Mouse (Mus musculus): ENCODE measurements around the gene Ntm. TPM values are rescaled to one million over a fixed set of nuclear protein-coding genes. Genes with fewer than 3 reads are reported as not detected.

Gene Ntm
- total RNA-seq, 2 experiments from 2014 or later, result 132 to 134 TPM

DNA sequence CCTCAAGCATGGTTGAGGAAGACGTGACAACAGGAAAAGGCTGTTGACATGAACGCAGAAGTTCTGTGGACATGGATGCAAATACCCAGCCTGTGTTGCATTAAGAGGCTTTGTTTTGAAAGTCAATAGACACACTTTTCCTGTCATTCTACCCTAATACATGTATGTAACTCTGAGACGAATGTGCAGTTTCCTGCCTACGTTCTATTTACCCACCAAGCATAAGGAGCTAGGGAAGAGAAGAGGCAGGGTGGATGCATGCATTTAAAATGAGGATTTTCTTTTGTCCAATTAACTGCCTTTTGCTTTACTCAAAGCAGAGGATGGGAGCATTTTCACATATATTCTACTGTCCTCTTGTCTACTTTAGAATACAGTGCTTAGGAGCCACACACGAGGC is 858.5 kb downstream of the Ntm start:
- DNase-seq (ENCODE audit: extremely low spot score in 1 of 2, low spot score in 1 of 2), result no peak

DNA sequence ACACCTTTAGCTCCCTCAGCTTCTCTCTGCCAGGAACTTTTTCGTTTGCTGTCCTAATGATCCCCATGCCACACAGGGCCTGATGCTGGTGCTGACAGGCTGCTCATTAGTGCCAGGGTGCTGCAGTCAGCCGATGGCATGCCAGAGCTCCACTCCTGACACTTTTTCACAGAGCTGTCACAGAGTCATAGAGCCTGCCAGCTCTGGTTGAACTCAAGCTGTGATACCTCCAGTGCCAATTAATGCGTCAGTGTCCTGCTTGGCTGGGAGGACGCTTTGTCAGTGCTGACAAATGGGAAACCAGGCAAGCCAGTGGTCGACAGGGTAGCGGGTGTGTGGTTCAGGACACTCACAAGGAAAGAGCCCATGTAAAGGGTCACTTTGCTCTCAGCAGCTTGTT is 858.9 kb downstream of the Ntm start:
- DNase-seq (ENCODE audit: extremely low spot score in 1 of 2, low spot score in 1 of 2), result peak in 1 of 2 experiments; percentile 13

DNA sequence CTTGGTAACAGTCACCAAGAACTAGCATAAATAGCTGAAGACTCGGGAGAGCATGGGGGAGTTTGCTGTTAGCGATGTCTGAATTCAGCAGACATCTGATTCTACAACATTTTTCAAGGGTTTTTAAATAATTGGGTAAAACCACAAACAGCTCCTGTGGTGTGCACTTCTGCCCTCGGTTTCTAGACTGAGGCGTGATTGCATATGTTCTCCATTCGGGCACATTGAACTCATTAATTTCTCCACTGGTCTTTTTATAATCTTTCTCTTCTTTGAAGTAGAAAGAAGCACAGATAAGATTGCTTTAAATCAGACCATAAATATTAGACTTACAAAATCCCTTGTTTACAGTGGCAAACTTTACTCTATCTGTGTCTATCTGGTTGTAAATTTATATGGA is 862.3 kb downstream of the Ntm start:
- no peak for DNase-seq (ENCODE audit: extremely low spot score in 1 of 2, low spot score in 1 of 2)

DNA sequence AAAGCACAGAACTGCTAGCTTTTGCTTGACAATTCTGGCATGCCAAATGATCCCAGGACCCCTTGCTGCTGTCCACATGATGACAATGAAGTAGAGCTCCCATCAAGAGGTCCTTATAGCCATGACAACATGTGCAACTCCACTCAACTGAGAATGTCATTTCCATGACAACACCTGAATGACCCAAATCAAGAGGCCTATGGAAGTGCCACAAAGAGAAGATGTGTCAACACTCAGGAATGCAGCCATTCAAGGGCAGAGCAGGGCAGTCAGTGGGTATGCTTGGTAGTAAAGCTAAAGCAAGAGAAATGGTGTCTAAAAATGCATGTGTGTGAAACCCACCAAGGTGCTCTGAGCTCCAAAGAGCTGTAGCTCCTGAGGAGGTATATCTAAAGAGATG is 870.5 kb downstream of the Ntm start:
- no peak for DNase-seq (ENCODE audit: extremely low spot score in 1 of 2, low spot score in 1 of 2)

DNA sequence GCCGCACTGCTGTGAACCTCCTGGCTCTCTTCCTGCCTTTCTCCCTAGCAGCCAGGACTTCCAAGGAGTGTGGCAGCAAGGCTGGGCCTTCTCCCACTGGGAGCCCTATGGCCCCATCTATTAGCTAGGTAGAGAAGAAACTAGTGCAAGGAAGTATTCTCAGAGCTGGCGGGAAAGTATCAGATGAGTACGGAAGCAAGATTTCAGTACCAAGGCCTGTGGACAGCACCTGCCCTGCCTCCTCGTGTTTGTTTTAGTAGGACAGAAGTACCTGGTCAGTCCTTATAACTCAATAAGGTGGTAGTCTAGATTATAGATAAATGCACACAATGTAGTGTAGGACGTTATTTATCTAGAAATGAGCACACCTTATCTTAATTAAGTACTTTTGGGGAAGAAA is 874.3 kb downstream of the Ntm start:
- DNase-seq (ENCODE audit: extremely low spot score in 1 of 2, low spot score in 1 of 2), result no peak

DNA sequence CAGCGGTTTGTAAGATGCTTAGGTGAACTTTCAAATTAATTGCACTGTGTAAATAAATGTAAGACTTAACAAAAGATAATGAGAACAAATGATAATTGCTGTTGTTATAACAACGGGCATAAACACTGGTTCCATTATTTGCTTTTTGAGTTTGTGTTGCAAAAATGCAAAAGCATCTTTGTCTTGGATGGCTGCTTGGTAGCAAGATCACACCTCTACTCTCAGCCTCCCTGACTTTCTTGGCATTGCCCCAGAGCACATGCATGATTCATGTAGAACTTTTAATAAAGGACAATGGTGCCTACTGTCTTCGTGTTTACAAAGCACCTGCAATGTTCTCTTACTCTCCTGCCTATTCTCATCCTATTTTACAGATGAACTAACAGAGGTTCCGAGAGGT is 875.3 kb downstream of the Ntm start:
- no peak for DNase-seq (ENCODE audit: extremely low spot score in 1 of 2, low spot score in 1 of 2)

DNA sequence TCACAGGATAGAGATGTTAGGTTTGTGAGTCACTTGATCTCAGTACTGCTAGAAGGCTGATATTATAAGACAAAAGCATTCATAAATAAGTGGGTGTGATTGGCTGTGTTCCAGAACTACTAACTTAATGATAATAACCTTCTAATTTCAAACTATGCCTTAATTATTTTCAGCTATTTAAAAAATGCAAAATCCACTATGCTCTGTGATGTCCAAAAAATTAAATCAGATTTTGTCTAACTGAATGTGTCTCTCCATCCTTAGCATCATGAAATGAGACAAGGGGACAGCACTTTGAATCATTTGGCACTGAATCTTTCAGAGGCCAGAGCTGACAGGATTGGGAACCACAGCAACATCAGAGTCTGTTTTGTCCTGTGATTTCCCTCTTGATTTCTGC is 875.8 kb downstream of the Ntm start:
- no peak for DNase-seq (ENCODE audit: extremely low spot score in 1 of 2, low spot score in 1 of 2)

DNA sequence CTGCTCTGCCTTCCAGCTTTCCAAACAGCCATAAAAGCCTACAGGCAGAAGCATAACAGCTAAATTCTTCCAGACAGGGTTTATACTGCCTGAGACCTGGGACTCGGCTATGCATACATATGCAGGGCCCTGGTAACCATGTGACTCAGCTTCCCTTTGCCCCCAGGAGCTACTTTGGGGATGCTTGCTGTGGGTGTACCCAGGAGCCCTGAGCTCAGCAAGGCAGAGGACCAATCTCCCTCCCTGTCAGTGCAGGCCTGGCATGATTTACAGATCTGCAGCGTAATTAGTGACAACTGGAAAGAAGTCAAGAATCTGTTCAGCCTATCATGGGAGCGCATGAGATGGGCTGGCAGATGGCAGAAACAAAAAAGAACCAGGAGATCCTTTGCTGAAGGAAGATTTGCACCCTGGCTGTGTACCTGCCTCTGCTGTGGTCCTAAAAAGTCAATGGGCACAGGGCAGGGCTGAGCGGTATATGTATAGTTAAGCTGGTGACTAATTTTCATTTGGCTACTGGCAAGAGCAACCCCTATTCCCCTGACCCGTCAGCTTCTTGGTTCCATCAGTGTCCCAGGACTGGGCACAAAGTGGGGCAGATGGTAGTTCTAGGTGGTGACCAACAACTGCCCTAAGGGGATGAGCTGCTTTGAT is 886.9 kb downstream of the Ntm start:
- DNase-seq (ENCODE audit: extremely low spot score in 1 of 2, low spot score in 1 of 2), result peak in 1 of 2 experiments; percentile 43

DNA sequence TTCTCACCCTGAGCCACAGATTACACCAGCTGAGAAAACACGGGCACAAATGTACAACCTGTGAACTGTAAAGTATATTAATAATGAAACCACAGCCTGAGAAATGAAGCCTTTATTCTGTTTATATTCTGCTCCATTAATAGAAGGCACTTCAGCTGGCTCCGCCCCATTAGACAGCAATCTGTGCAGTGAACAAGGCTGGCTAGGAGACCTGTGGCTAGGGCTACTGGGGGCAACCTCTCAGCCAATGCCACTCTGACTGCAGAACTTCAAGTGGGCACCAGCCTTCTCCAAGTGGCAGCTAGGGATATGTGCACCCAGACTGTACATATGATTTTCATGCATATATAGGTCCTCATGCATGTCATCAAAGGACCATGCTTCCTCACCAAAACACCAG is 887.7 kb downstream of the Ntm start:
- no peak for DNase-seq (ENCODE audit: extremely low spot score in 1 of 2, low spot score in 1 of 2)

DNA sequence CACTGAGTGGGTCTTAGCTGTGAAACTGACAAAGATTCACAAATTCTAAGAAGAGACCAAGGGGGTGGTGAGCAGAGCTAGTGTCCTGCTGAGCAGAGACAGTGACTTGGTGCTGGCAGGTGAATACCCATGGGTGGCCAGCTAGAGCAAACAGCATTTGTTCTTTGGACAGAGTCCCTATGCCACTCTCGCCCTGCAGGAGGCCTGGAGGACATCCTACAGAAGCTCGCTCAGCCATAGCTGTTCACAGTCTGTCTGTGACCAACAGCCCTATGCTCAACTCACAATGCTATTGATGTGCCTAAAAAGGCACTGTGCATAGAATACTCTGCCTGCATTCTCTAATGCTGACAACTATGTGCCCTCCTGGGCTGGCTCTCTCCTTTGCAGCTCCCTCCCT is 888.4 kb downstream of the Ntm start:
- no peak for DNase-seq (ENCODE audit: extremely low spot score in 1 of 2, low spot score in 1 of 2)

DNA sequence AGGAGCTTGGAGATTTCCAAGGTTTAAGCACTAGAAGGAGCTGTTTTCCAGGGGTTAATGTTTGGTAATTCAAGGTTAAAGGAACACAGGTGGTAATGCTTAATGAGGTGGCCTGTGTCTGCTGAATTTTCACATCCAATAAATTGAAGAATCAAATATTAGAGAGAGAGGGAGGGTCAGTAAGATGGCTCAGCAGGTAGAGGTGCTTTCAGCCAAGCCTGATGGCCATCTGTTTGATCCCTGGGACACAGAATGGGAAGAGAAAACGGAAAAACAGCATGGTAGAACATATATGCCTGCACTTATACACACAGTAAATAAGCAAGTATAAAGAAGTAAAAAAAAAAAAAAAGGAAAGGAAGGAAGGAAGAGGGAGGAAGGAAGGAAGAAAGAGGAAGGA is 890.9 kb downstream of the Ntm start:
- no peak for DNase-seq (ENCODE audit: extremely low spot score in 1 of 2, low spot score in 1 of 2)

DNA sequence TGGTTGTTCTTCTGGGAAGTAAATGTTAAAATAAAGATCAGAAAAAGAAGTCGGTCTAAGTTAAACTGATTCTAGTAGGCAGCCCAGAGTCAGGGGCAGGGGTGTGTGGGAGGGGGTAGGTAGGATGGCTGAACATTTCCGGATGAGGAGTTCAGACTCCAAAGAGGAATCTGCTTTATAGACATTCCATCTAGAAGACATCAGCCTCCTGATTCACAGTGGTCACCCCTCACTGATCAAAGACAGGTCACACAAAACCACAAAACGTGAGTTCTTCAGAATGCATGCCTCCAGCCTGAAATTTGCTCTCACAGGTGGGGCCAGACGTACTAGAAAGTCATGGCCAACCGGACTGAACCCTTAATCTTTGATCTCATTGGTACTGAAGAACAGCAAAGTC is 895.4 kb downstream of the Ntm start:
- DNase-seq (ENCODE audit: extremely low spot score in 1 of 2, low spot score in 1 of 2), result no peak

DNA sequence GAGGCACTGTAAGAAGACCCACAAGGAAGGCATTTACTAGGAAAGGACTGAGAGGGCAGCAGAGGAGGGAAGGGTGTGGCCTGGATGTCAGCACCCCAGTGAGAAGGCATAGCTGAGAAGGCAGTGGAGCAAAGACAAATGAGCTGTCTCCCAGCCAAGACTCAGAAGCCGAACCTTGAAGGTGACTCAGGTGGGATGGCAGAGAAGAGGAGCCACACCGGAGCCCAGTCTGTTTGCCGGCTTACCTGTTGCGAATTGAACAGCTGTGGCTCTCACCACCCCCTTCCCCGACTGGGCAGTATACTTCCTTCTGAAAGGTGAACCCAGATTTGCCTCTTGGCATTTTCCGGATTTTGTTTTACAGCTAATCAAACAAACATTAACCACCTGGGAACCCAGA is 902.6 kb downstream of the Ntm start:
- no peak for DNase-seq (ENCODE audit: extremely low spot score in 1 of 2, low spot score in 1 of 2)

DNA sequence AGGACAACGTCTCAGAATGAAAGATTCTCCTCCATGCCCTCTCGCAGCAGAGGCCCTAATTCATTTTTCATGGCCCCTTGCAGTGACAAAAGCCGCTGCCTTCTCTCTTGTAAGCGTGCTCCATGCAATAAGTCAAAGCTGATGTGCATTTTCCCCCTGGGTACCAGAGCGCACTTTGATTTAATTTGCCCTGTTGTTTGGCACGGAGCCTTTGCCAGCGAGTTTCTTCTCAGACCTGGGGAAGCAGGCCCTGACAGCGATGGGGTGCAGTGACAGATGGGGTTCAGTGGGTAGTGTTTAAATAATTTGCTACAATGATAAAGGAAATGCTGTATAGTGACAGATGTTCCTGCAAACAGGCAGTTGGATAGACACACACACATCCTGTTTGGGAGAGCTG is 904.1 kb downstream of the Ntm start:
- DNase-seq (ENCODE audit: extremely low spot score in 1 of 2, low spot score in 1 of 2), result no peak

DNA sequence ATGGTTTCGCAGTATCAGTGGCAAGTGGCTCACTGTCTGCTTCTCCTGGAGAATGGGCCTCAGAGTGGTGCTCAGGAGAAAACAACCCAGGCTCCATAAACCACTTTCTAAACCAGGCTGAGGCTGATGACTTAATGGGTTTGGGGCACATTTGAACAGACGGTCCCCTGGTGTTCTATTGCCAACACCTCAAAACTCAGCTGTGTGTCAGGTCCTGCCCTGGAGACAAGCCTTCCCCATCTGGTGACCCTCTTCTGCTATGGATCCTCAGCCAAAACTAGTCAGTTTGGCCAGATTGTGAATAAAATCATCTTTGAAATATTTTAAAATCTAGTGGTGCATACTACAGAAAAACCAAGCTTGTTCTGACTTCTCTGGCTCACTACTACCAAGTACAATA is 907.3 kb downstream of the Ntm start:
- no peak for DNase-seq (ENCODE audit: extremely low spot score in 1 of 2, low spot score in 1 of 2)

DNA sequence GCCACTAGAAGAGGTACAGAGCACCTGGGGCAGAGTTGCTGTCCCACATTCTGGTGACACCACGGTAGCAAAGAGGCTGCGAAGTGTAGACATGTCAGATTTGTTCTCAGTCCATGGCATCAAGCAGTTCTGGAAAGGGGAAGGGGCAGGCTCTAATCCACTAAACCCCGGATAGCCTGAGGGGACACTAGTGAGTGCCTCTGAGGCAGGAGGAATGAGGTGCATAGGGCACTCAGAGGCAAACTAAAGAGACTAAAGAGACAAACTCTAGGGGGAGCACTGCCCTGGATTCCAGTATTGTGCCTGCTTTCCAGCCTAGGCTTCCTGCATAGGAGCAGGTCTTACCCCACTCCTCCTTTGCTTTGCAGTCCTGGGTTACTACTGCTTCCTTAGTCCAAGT is 926.5 kb downstream of the Ntm start:
- DNase-seq (ENCODE audit: extremely low spot score in 1 of 2, low spot score in 1 of 2), result no peak

DNA sequence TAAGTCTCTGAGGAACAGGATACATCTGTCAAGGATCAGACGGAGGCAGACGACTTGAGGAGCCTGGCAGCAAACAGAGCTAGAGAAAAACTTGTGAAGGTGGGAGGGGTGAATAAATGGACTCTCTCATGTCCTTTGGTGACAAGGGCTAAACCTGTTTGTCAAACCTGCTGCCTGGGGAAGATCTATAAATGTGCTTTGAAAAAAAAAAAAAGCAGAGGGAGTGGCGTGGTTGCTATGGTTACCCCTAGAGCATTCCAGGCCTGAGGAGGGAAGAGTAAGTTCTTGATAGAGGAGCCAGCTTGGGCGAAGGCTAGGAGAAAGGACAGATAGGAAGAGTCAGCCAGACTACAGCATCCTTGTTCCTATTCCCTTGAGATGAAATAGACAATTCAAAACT is 926.9 kb downstream of the Ntm start:
- no peak for DNase-seq (ENCODE audit: extremely low spot score in 1 of 2, low spot score in 1 of 2)

DNA sequence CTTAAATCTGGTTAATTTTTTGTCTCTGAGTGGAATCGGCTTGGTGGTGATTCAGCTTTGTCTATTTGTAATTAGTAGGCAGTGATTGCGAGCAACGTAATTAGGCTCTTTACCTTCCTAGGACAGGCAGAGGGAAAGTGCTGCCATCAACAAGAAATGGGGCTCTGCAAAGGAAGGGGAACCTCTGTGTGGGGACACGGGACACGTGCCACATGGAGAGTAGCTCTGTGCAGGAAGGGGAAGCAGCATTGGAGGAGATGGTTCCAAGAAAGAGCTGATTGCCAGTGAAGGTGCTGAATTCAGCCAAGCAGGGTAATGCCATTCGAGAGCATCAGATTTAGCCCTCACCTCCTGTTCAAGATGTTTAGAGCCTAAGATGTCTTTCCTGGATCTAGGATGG is 936.5 kb downstream of the Ntm start:
- DNase-seq (ENCODE audit: extremely low spot score in 1 of 2, low spot score in 1 of 2), result no peak

DNA sequence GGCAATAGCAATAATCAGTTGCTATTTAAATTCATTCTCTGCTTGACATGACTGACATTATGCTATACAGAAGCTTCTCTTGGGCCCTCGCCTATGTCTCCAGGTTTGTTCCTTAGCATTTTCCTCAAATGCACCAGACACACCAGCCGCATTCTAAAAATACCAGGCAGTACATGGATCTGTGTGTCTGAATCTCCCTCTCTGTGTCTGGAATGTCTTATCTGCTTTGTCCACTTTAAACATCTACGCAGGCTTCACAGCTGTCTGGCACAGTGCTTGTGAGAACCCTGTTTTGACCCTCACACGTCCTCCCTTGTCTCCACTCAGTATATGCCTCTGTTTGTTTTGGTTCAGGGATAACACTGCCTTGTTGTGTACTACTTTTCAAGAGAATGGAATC is 937.3 kb downstream of the Ntm start:
- no peak for DNase-seq (ENCODE audit: extremely low spot score in 1 of 2, low spot score in 1 of 2)

DNA sequence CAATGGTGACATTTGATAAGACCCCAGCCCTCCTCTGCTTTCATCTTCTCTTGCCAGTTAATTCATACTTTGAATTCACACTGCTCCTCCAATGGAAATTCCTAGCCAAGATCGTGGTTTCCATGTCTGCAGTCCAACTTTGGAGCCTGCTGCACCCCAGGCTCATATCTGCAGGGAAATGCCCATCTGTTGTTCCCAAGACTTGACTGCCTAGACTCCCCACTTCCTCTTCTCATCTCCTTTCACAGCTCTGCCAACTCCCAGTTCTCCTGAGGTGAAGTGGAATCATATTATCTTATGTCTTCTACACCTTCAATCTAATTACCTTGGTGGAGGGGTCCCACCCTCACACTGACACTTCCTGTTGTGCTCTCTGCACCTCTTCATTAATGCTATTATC is 937.8 kb downstream of the Ntm start:
- DNase-seq (ENCODE audit: extremely low spot score in 1 of 2, low spot score in 1 of 2), result no peak

DNA sequence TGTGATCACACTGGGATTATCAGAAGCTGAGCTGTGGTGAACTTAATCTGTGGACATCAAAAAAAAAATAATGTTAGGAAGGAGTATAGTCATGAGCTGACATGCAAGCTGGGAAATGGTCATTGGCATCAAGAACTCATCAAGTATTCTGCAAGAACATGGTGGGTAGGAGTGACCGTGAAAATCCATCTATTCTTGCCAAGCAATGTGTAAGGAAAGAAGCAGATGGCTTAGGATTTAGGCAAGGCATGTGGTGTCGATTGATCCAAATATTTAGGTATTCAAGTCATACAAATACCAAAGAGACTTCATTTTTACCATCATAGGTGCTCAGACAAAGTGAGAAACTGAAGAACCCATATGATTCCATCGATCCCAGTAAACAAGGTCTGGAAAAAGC is 946.1 kb downstream of the Ntm start:
- no peak for DNase-seq (ENCODE audit: extremely low spot score in 1 of 2, low spot score in 1 of 2)

DNA sequence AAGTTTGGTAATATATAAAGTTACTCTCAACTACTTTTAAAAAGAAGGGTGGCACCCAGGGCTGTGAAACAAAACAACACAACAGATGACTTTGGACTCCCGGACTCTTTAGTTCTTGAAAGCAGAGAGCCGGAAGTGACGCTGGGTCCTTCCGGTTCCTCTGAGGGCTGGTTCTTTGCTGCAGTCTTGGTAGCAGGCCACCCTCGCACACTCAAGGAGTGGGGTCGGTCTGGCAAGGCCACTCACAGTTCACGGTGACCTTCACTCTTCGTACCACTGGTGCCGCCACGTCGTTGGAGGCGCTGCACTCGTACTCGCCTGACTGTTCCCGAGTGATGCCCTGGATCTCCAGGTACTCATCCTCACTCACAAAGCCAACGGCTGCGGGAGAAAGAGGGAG is 949.1 kb downstream of the Ntm start:
- DNase-seq (ENCODE audit: extremely low spot score in 1 of 2, low spot score in 1 of 2), result no peak

DNA sequence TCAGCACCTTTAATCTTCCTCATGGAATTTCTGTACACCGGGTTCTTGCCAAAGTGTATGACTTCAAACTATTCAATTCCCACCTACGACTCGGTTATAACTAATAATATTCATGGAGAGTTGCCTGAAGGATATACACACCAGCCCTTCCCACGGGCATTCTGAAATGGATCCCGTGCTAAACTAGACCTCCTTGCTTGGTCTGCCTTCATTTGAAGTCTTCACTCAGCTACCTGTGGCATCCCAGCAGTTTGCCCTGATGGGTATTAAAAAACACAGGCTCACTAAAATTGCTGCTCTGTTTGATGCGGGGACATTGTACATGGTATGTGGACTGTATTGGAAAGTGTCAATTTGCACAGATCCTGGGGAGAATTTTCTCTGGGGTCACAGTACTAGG is 950.4 kb downstream of the Ntm start:
- no peak for DNase-seq (ENCODE audit: extremely low spot score in 1 of 2, low spot score in 1 of 2)
